Mouse (Mus musculus): ENCODE measurements at regions not wholly inside any gene's neighbourhood (a gene's known extent, or its start where the extent isn't known, plus 50 kb on each side); places are given as distances from the start of the nearest gene placed in this dataset.

- Histone ChIP-seq H3K4me3 (ENCODE audit: inconsistent target) (no peak overlapping the region), H3K36me3 (ENCODE audit: inconsistent target) (no peaks in the 10 kb centered on the region), H3K27ac (no peak overlapping the region), H3K79me2 (ENCODE audit: inconsistent target) (no peaks in the 10 kb centered on the region)
- WGBS (ENCODE audit: missing documents) = 67% methylated on average over 5 of the region's 5 CpGs
Observed at GRCm38 (mm10) chr13:119178212-119178611, 250.2 kb upstream of the Paip1 start.

GRCm38 (mm10) chr13:119179157-119179920, 249.1 kb upstream of the Paip1 start:
- Histone ChIP-seq H3K79me2 (ENCODE audit: inconsistent target) (no peaks in the 10 kb centered on the region), H3K4me3 (ENCODE audit: inconsistent target) (no peak overlapping the region), H3K27ac (no peak overlapping the region), H3K36me3 (ENCODE audit: inconsistent target) (no peaks in the 10 kb centered on the region)
- WGBS (ENCODE audit: missing documents) = 8% methylated on average over 1 of the region's 1 CpGs

GRCm38 (mm10) chr13:119184322-119184877, 244.0 kb upstream of the Paip1 start:
- 94% methylated on average over 6 of the region's 6 CpGs for WGBS (ENCODE audit: missing documents)
- Histone ChIP-seq H3K4me3 (ENCODE audit: inconsistent target) (no peak overlapping the region), H3K27ac (no peak overlapping the region), H3K36me3 (ENCODE audit: inconsistent target) (no peaks in the 10 kb centered on the region), H3K79me2 (ENCODE audit: inconsistent target) (no peaks in the 10 kb centered on the region)

GRCm38 (mm10) chr13:119185567-119186143, 242.7 kb upstream of the Paip1 start:
- whole genome bisulfite sequencing (ENCODE audit: missing documents) = 92% methylated on average over 5 of the region's 5 CpGs
- Histone ChIP-seq H3K79me2 (ENCODE audit: inconsistent target) (no peaks in the 10 kb centered on the region), H3K27ac (no peak overlapping the region)

GRCm38 (mm10) chr13:119231556-119231955, 196.8 kb upstream of the Paip1 start:
- WGBS (ENCODE audit: missing documents) = 98% methylated on average over 10 of the region's 11 CpGs
- H3K27ac ChIP-seq = no peak overlapping the region
- H3K36me3 ChIP-seq (ENCODE audit: inconsistent target) = no peaks in the 10 kb centered on the region
- H3K79me2 ChIP-seq (ENCODE audit: inconsistent target) = no peaks in the 10 kb centered on the region
- H3K4me3 ChIP-seq (ENCODE audit: inconsistent target) = no peak overlapping the region

More at GRCm38 (mm10) chr13:119185567-119186143, 242.7 kb upstream of the Paip1 start:
- no peak overlapping the region for H3K4me3 ChIP-seq (ENCODE audit: inconsistent target)
- no peaks in the 10 kb centered on the region for H3K36me3 ChIP-seq (ENCODE audit: inconsistent target)

GRCm38 (mm10) chr13:119232100-119233029, 196.0 kb upstream of the Paip1 start:
- Histone ChIP-seq H3K79me2 (ENCODE audit: inconsistent target) (no peaks in the 10 kb centered on the region), H3K4me3 (ENCODE audit: inconsistent target) (no peak overlapping the region), H3K27ac (no peak overlapping the region), H3K36me3 (ENCODE audit: inconsistent target) (no peaks in the 10 kb centered on the region)
- WGBS (ENCODE audit: missing documents) = 63% methylated on average over 8 of the region's 8 CpGs

GRCm38 (mm10) chr13:119233030-119233385, 195.4 kb upstream of the Paip1 start:
- Histone ChIP-seq H3K27ac (no peak overlapping the region), H3K4me3 (ENCODE audit: inconsistent target) (no peak overlapping the region), H3K36me3 (ENCODE audit: inconsistent target) (no peaks in the 10 kb centered on the region), H3K79me2 (ENCODE audit: inconsistent target) (no peaks in the 10 kb centered on the region)
- 89% methylated on average over 4 of the region's 4 CpGs for WGBS (ENCODE audit: missing documents)

- Histone ChIP-seq H3K4me3 (ENCODE audit: inconsistent target) (no peak overlapping the region), H3K27ac (no peak overlapping the region), H3K36me3 (ENCODE audit: inconsistent target) (no peaks in the 10 kb centered on the region), H3K79me2 (ENCODE audit: inconsistent target) (no peaks in the 10 kb centered on the region)
- WGBS (ENCODE audit: missing documents) = 87% methylated on average over 3 of the region's 3 CpGs
Observed at GRCm38 (mm10) chr13:119233869-119234268, 194.5 kb upstream of the Paip1 start.

GRCm38 (mm10) chr13:119242358-119242757, 186.0 kb upstream of the Paip1 start:
- Histone ChIP-seq H3K4me3 (ENCODE audit: inconsistent target) (no peak overlapping the region), H3K27ac (no peak overlapping the region), H3K36me3 (ENCODE audit: inconsistent target) (no peaks in the 10 kb centered on the region), H3K79me2 (ENCODE audit: inconsistent target) (no peaks in the 10 kb centered on the region)
- 28% methylated on average over 2 of the region's 3 CpGs for WGBS (ENCODE audit: missing documents)

GRCm38 (mm10) chr13:119247101-119247500, 181.3 kb upstream of the Paip1 start:
- Histone ChIP-seq H3K4me3 (ENCODE audit: inconsistent target) (no peak overlapping the region), H3K36me3 (ENCODE audit: inconsistent target) (no peaks in the 10 kb centered on the region), H3K79me2 (ENCODE audit: inconsistent target) (no peaks in the 10 kb centered on the region), H3K27ac (no peak overlapping the region)
- 91% methylated on average over 2 of the region's 2 CpGs for WGBS (ENCODE audit: missing documents)

GRCm38 (mm10) chr13:119252006-119252405, 176.4 kb upstream of the Paip1 start:
- Histone ChIP-seq H3K4me3 (ENCODE audit: inconsistent target) (no peak overlapping the region), H3K36me3 (ENCODE audit: inconsistent target) (no peaks in the 10 kb centered on the region), H3K27ac (no peak overlapping the region), H3K79me2 (ENCODE audit: inconsistent target) (no peaks in the 10 kb centered on the region)
- WGBS (ENCODE audit: missing documents) = 88% methylated on average over 2 of the region's 2 CpGs

- H3K4me3 ChIP-seq (ENCODE audit: inconsistent target) = no peak overlapping the region
- no peaks in the 10 kb centered on the region for H3K36me3 ChIP-seq (ENCODE audit: inconsistent target)
- no peak overlapping the region for H3K27ac ChIP-seq
- 75% methylated on average over 6 of the region's 6 CpGs for WGBS (ENCODE audit: missing documents)
- H3K79me2 ChIP-seq (ENCODE audit: inconsistent target) = no peaks in the 10 kb centered on the region
Observed at GRCm38 (mm10) chr13:119256350-119256749, 172.1 kb upstream of the Paip1 start.

- no peaks in the 10 kb centered on the region for H3K79me2 ChIP-seq (ENCODE audit: inconsistent target)
- H3K4me3 ChIP-seq (ENCODE audit: inconsistent target) = no peak overlapping the region
- WGBS (ENCODE audit: missing documents) = 66% methylated on average over 9 of the region's 9 CpGs
- no peak overlapping the region for H3K27ac ChIP-seq
- no peaks in the 10 kb centered on the region for H3K36me3 ChIP-seq (ENCODE audit: inconsistent target)
Observed at GRCm38 (mm10) chr13:119258515-119258914, 169.9 kb upstream of the Paip1 start.

- Histone ChIP-seq H3K27ac (no peak overlapping the region), H3K79me2 (ENCODE audit: inconsistent target) (no peaks in the 10 kb centered on the region), H3K4me3 (ENCODE audit: inconsistent target) (no peak overlapping the region), H3K36me3 (ENCODE audit: inconsistent target) (no peaks in the 10 kb centered on the region)
- WGBS (ENCODE audit: missing documents) = 82% methylated on average over 2 of the region's 2 CpGs
Observed at GRCm38 (mm10) chr13:119263561-119263960, 164.8 kb upstream of the Paip1 start.
